Mouse (Mus musculus) liver, embryonic 14.5 days (tissue): ENCODE data around the gene Olfr1135.

Experiments used
- CTCF ChIP-seq: IDR thresholded peaks from 2 replicates; pipeline ENCODE4 v1.5.1; 2016; ENCODE audit warnings: antibody characterized with exemption, low read depth, control low read depth
- EP300 ChIP-seq: IDR thresholded peaks from 2 replicates; pipeline ENCODE4 v1.6.1; 2016; ENCODE audit warnings: antibody characterized with exemption, low read depth

- no peak for TF ChIP-seq CTCF
- TF ChIP-seq EP300, result no peak
Measured at GRCm38 (mm10) chr2:87713079-87713478, 39.6 kb upstream of the Olfr1135 start, which contains the start of gene Olfr1137.
